Mouse (Mus musculus) cerebellum, postnatal 25 days (tissue): ENCODE data around the gene Golga2.

Source experiments
- DNase-seq, 2 experiments: peaks; one replicate each; pipeline ENCODE4 v3.0.0; 2021; ENCODE audit warnings: mixed read lengths in 2 of 2

Golga2 gene

DNA sequence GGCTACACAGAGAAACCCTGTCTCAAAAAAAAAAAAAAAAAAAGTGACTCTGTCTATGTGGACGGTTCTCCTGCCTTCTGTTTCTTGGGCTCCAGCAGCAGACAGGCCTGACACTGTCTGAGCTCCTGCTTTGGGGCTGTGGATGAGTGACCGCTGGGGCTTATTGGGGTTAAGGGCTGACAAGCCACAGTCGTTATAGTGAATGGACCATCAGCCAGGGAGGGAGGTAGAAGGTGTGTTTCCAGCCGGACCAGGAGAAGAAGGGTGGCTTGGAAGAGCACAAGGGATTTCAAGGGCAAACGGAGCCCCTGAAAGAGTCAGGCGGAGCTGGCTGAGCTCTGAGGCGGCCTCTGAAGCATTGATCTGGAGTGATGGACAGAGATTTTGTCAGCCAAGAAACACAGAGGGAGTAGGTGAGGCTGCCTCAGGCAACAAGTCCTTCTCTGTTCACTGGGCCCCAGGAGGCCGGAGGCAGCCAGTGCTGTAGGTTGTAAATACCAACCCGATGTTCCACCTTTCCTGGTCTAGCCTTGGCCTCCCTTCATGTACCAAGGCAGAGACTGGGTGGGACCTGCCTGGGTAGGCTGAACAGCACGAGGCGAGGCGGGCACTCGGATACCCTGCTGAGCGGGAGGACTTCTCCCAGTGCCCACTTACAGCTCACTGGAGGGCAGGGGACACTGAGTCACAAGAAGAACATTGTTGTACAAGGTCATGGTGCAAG, 57.6 kb downstream of the Golga2 start:
- DNase-seq: peak; percentile 51 to 60

GRCm38 (mm10) chr2:32347019-32347418, 59.8 kb downstream of the Golga2 start:
- DNase-seq: peak in 1 of 2 experiments; percentile 54

DNA sequence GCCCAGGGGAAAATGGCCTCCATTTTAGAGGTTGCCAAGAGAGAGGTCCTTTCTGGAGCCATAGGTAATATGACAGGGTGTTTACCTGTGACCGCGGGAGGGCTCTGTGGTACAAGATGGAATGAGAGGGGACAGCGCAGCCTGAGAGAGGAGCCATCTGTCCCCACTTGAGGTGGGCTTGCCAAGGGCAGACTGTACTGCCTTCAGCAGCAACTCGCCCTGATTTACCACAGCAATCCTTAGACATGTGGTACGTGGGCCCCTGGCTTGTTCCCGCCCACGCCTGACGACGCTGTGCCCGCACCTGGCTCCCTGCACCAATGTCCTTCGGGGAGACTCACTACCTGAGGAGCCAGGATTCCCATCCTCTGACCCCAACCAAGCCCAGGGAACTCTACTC, 61.1 kb downstream of the Golga2 start:
- DNase-seq: peak; percentile 83

- peak; percentile 60 to 61 for DNase-seq
These were observed 62.6 kb downstream of the Golga2 start for GRCm38 (mm10) chr2:32349625-32350255.

- peak; percentile 74 for DNase-seq
These were observed 63.4 kb downstream of the Golga2 start for GRCm38 (mm10) chr2:32350471-32351051.

DNA sequence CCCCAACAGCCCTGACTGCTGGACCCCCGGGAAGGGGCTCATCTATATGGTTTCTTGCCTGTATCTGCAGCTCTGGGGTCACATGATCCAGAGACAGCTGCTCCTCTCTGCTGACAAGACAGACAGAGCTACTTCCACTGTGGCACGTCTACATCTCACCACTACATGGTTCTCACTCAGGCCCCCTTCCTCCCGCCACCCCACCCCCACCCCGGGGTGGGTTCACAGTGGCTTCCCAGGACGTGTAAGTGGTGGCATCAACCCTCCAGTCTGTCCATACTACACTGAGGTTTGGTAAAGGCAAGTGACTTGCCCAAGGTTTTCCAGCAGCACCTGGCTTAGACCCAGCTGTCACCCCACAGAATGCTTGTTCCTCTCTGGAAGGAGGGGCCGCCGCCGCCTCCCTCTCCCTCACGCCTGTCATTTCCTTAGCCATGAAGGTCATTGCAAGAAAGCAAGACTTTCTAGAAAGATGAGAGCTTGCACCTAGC, 64.3 kb downstream of the Golga2 start:
- peak; percentile 72 to 78 for DNase-seq

- DNase-seq: peak; percentile 83 to 89
These were observed 65.2 kb downstream of the Golga2 start, which contains the start of gene Ciz1 for GRCm38 (mm10) chr2:32352151-32353006. Ciz1 (plus strand) TSS chr2:32352327.

- peak; percentile 99 to 100 for DNase-seq
These were observed 65.9 kb downstream of the Golga2 start, which contains the start of gene Dnm1 for GRCm38 (mm10) chr2:32353007-32353542. Dnm1 (minus strand) TSS chr2:32353338.

- no peak for DNase-seq
These were observed 66.7 kb downstream of the Golga2 start for GRCm38 (mm10) chr2:32353836-32354235.

DNA sequence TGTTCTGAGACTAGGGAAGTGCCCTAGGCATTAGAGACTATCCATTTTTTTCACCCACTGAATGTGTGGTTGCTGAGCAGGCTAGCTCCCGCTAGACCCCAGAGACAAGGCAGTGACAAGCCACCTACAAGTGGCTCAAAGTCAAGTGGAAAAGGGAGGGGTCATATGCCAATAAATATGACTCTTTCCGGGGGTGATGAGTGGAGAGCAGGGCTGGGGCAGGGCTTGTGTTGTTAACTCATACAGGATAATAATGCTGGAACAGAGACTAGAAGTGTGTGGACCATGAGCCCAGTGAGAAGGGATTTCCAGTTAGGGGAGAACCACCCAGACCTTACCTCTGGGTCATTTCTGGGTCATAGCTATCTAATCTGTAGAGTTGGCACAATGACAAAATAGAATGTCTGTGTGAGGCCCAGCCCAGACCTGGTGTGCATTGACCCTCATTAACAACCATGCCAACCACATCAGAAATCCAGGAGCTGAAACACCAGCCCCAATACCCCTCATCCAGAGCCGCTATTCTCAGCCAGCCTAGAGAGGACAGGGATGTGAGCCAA, 67.2 kb downstream of the Golga2 start:
- DNase-seq: no peak

GRCm38 (mm10) chr2:32356216-32356615, 69.0 kb downstream of the Golga2 start:
- DNase-seq: no peak
